Mouse (Mus musculus) C2C12 (cell line): ENCODE measurements at regions not wholly inside any gene's neighbourhood (a gene's known extent, or its start where the extent isn't known, plus 50 kb on each side); places are given as distances from the start of the nearest gene placed in this dataset.

ENCODE experiments used
- CTCF ChIP-seq: IDR thresholded peaks from one replicate; pipeline ENCODE4 v1.5.1; 2011; ENCODE audit not compliant: control insufficient read depth, insufficient read depth, insufficient read length
- MAX ChIP-seq: IDR thresholded peaks from one replicate; pipeline ENCODE4 v1.6.1; 2011; ENCODE audit warnings: mild to moderate bottlenecking, control low read depth
- MYOG ChIP-seq: IDR thresholded peaks from one replicate; pipeline ENCODE4 v1.6.1; 2011; ENCODE audit not compliant: control insufficient read depth, insufficient read length; ENCODE audit errors: extremely low read depth
- USF1 ChIP-seq: IDR thresholded peaks from one replicate; pipeline ENCODE4 v1.6.1; 2011; ENCODE audit warnings: low read depth, mild to moderate bottlenecking, control low read depth, moderate library complexity

- no peak for TF ChIP-seq CTCF
- no peak for TF ChIP-seq MYOG
- TF ChIP-seq MAX: no peak
- TF ChIP-seq USF1: no peak
These were observed 132.4 kb upstream of the Topaz1 start for GRCm38 (mm10) chr9:122614579-122615252.
